Mouse (Mus musculus) adrenal gland, postnatal 10 days (tissue): ENCODE data around the gene Omt2b. TPM values are rescaled to one million over a fixed set of nuclear protein-coding genes. Genes with fewer than 3 reads are reported as not detected.

Source experiments
- total RNA-seq, 2 experiments: library from RNA; stranded (reverse); gene quantifications; 2 replicates each; pipeline ENCODE4 v1.2.3; 2021

Gene Omt2b
- total RNA-seq, 2 experiments from 2014 or later: not detected

Other genes with a start within 250 kb of the Omt2b start
- 10 to 100 TPM; 63.0 to 85.4 TPM for gene Fbxo9, start 218.5 kb upstream of the Omt2b start, total RNA-seq
- gene Ick, start 218.4 kb upstream of the Omt2b start, total RNA-seq: 10 to 100 TPM; 19.0 to 25.4 TPM
- 10 to 100 TPM; 65.6 to 72.7 TPM for gene Gsta4, start 144.8 kb upstream of the Omt2b start, total RNA-seq
- 1 to 10 TPM in 1 of 2 experiments, under 1 TPM in 1; 0.82 to 1.3 TPM for gene Gsta1, start 96.9 kb upstream of the Omt2b start, total RNA-seq
- not detected for gene Gm3776, start 70.5 kb upstream of the Omt2b start, total RNA-seq
- not detected for gene Gm10639, start 37.7 kb upstream of the Omt2b start, total RNA-seq
- gene Omt2a, start 12.8 kb upstream of the Omt2b start, total RNA-seq: not detected
- gene Gsta2, start 28.2 kb downstream of the Omt2b start, total RNA-seq: 1 to 10 TPM; 1.8 to 7.9 TPM
- under 1 TPM in 1 of 2 experiments, not detected in 1; 0.51 TPM for gene Dppa5a, start 40.6 kb downstream of the Omt2b start, total RNA-seq
- under 1 TPM in 1 of 2 experiments, not detected in 1; 0.18 TPM for gene Ooep, start 51.1 kb downstream of the Omt2b start, total RNA-seq
- not detected for gene Ddx43, start 68.2 kb downstream of the Omt2b start, total RNA-seq
- gene Cgas, start 115.6 kb downstream of the Omt2b start, total RNA-seq: 1 to 10 TPM; 1.3 to 1.8 TPM
- 10 to 100 TPM; 23.6 to 29.8 TPM for gene Mto1, start 120.6 kb downstream of the Omt2b start, total RNA-seq
- gene Gm17324, start 121.2 kb downstream of the Omt2b start, total RNA-seq: under 1 TPM in 1 of 2 experiments, not detected in 1; 0.60 TPM
- 1,000 to 10,000 TPM; 6,172 to 6,732 TPM for gene Eef1a1, start 161.6 kb downstream of the Omt2b start, total RNA-seq